Mouse (Mus musculus) midbrain, postnatal 0 days (tissue): Measurements from ENCODE around the gene Fitm2. TPM values are rescaled to one million over a fixed set of nuclear protein-coding genes. Genes with fewer than 3 reads are reported as not detected.

Source experiments
- ATAC-seq: fragments of 200-750 bp; cut with Nextera tagmentation; 2 replicates; pipeline ENCODE4 v1.8.0; 2017; ENCODE audit warnings: moderate number of reproducible peaks, mild to moderate bottlenecking, moderate TSS enrichment, moderate library complexity; ENCODE audit not compliant: low FRiP score
- DNase-seq: peaks from one replicate; pipeline ENCODE4 v3.0.0-alpha.2; 2015; ENCODE audit warnings: low spot score
- H3K27ac ChIP-seq: fragments of 300-500 bp; sonication (generic); 2 replicates; pipeline ENCODE4 v1.5.1; 2014; ENCODE audit warnings: low read depth, mild to moderate bottlenecking, low read length, mixed read lengths
- H3K27me3 ChIP-seq: fragments of 300-500 bp; sonication (generic); 2 replicates; pipeline ENCODE4 v1.6.1; 2014; ENCODE audit warnings: low read length, control low read depth, mixed read lengths; ENCODE audit not compliant: insufficient read depth
- H3K36me3 ChIP-seq: fragments of 300-500 bp; sonication (generic); 2 replicates; pipeline ENCODE4 v1.6.1; 2014; ENCODE audit warnings: low read length, control low read depth, mixed read lengths; ENCODE audit not compliant: insufficient read depth
- H3K4me1 ChIP-seq: fragments of 300-500 bp; sonication (generic); 2 replicates; pipeline ENCODE4 v1.6.1; 2014; ENCODE audit warnings: mild to moderate bottlenecking, control low read depth, antibody characterized with exemption, low read length, mixed read lengths; ENCODE audit not compliant: insufficient read depth
- H3K4me2 ChIP-seq: fragments of 300-500 bp; sonication (generic); 2 replicates; pipeline ENCODE4 v1.6.1; 2014; ENCODE audit warnings: low read depth, mild to moderate bottlenecking, low read length, mixed read lengths; ENCODE audit not compliant: poor library complexity, severe bottlenecking
- H3K4me3 ChIP-seq: fragments of 300-500 bp; sonication (generic); 2 replicates; pipeline ENCODE4 v1.5.1; 2014; ENCODE audit warnings: low read depth, mild to moderate bottlenecking, low read length, moderate library complexity
- H3K9ac ChIP-seq: fragments of 300-500 bp; sonication (generic); replicated peaks from 2 replicates; pipeline ENCODE4 v1.6.1; 2014; ENCODE audit warnings: mild to moderate bottlenecking, low read length, moderate library complexity, mixed read lengths; ENCODE audit not compliant: poor library complexity, severe bottlenecking
- H3K9me3 ChIP-seq: fragments of 300-500 bp; sonication (generic); 2 replicates; pipeline ENCODE4 v1.6.1; 2016; ENCODE audit warnings: low read length, control low read depth
- CTCF ChIP-seq: IDR thresholded peaks from 2 replicates; pipeline ENCODE4 v1.5.1; 2016; ENCODE audit warnings: antibody characterized with exemption, mild to moderate bottlenecking
- WGBS: fragments of 180-500 bp; shearing (Covaris S2); extraction: QIAGEN DNeasy Blood & Tissue Kit; methylation state at CpG from one replicate; pipeline ENCODE4 v1.1.7; 2014; 5-methylcytosine and 5-hydroxymethylcytosine counted together
- polyA plus RNA-seq: library from polyadenylated mRNA; unstranded; fragments of >200 nt; fragmentation: Nextera tagmentation; extraction: Ambion mirVana; gene quantifications from 2 replicates; pipeline ENCODE4 v1.2.1, GENCODE M21; 2015
- total RNA-seq: library from RNA; depleted of rRNA; stranded (reverse); fragments of >200 nt; gene quantifications from 2 replicates; pipeline ENCODE4 v1.2.3, GENCODE M21; 2014

Fitm2 gene
- total and polyA plus RNA-seq, 2 experiments from 2014 or later = 15.4 to 29.9 TPM

- no peak for TF ChIP-seq CTCF
- no peak for DNase-seq
Observed at GRCm38 (mm10) chr2:163493031-163493430, 20.6 kb upstream of the Fitm2 start.

GRCm38 (mm10) chr2:163492018-163492417 is 19.6 kb upstream of the Fitm2 start, which contains the start of gene R3hdml:
TSS of gene R3hdml (plus strand) at chr2:163492318.
- 78% methylated on average over 5 of the region's 5 CpGs for WGBS
- no peaks in the 10 kb centered on the region for H3K9me3 ChIP-seq
- TF ChIP-seq CTCF = no peak

More at GRCm38 (mm10) chr2:163493031-163493430, 20.6 kb upstream of the Fitm2 start:
- Histone ChIP-seq H3K4me3 (no peak overlapping the region), H3K36me3 (no peaks in the 10 kb centered on the region), H3K27ac (no peak overlapping the region), H3K4me2 (no peak overlapping the region), H3K4me1 (no peaks in the 10 kb centered on the region), H3K9me3 (no peaks in the 10 kb centered on the region), H3K27me3 (no peaks in the 10 kb centered on the region), H3K9ac (no peak overlapping the region)
- WGBS = 16% methylated on average over 5 of the region's 5 CpGs
- no peak for ATAC-seq

GRCm38 (mm10) chr2:163491351-163491750 is 18.9 kb upstream of the Fitm2 start:
- ATAC-seq (no peak), DNase-seq (peak; percentile 58)
- Histone ChIP-seq H3K4me3 (no peak overlapping the region), H3K4me1 (no peaks in the 10 kb centered on the region), H3K9me3 (no peaks in the 10 kb centered on the region), H3K9ac (no peak overlapping the region), H3K27ac (no peak overlapping the region), H3K36me3 (no peaks in the 10 kb centered on the region), H3K27me3 (no peaks in the 10 kb centered on the region), H3K4me2 (no peak overlapping the region)
- WGBS = 68% methylated on average over 6 of the region's 7 CpGs
- TF ChIP-seq CTCF = no peak

More at GRCm38 (mm10) chr2:163492018-163492417, 19.6 kb upstream of the Fitm2 start, which contains the start of gene R3hdml:
- Histone ChIP-seq H3K4me3 (no peak within 1 kb of the TSS), H3K4me2 (no peak within 1 kb of the TSS), H3K27me3 (no peaks in the 10 kb centered on the region), H3K9ac (no peak within 1 kb of the TSS), H3K36me3 (no peaks in the 10 kb centered on the region), H3K27ac (no peak within 1 kb of the TSS), H3K4me1 (no peaks in the 10 kb centered on the region)
- DNase-seq (no peak), ATAC-seq (no peak)

GRCm38 (mm10) chr2:163490656-163491055 is 18.2 kb upstream of the Fitm2 start:
- TF ChIP-seq CTCF = no peak
- Histone ChIP-seq H3K36me3 (no peaks in the 10 kb centered on the region), H3K9me3 (no peaks in the 10 kb centered on the region), H3K27ac (no peak overlapping the region), H3K9ac (no peak overlapping the region), H3K4me3 (no peak overlapping the region), H3K4me1 (no peaks in the 10 kb centered on the region), H3K27me3 (no peaks in the 10 kb centered on the region), H3K4me2 (no peak overlapping the region)
- 92% methylated on average over 17 of the region's 17 CpGs for WGBS
- DNase-seq = no peak
- no peak for ATAC-seq

- Histone ChIP-seq H3K27ac (no peak overlapping the region), H3K27me3 (no peaks in the 10 kb centered on the region), H3K9ac (no peak overlapping the region), H3K9me3 (no peaks in the 10 kb centered on the region), H3K4me1 (no peaks in the 10 kb centered on the region), H3K36me3 (no peaks in the 10 kb centered on the region), H3K4me3 (no peak overlapping the region), H3K4me2 (no peak overlapping the region)
- no peak for TF ChIP-seq CTCF
- WGBS = 47% methylated on average over 5 of the region's 5 CpGs
- DNase-seq (no peak), ATAC-seq (0 out of 2 replicates have a peak, but pooled peaks have one; percentile 23)
Observed at GRCm38 (mm10) chr2:163489725-163490291, 17.4 kb upstream of the Fitm2 start.

- WGBS = 93% methylated on average over 3 of the region's 3 CpGs
- Histone ChIP-seq H3K27ac (no peak overlapping the region), H3K36me3 (no peaks in the 10 kb centered on the region), H3K4me1 (no peaks in the 10 kb centered on the region), H3K9ac (no peak overlapping the region), H3K27me3 (no peaks in the 10 kb centered on the region), H3K4me3 (no peak overlapping the region), H3K4me2 (no peak overlapping the region), H3K9me3 (no peaks in the 10 kb centered on the region)
- ATAC-seq (no peak), DNase-seq (no peak)
- no peak for TF ChIP-seq CTCF
Observed at GRCm38 (mm10) chr2:163487360-163487759, 14.9 kb upstream of the Fitm2 start.
